Mouse (Mus musculus) lung, adult 18-20 months (tissue): ENCODE measurements at regions not wholly inside any gene's neighbourhood (a gene's known extent, or its start where the extent isn't known, plus 50 kb on each side); places are given as distances from the start of the nearest gene placed in this dataset.

ENCODE experiments used
- DNase-seq, 2 experiments: peaks; one replicate each; pipeline ENCODE4 v3.0.0; 2022; ENCODE audit warnings: mixed read lengths in 2 of 2

DNA sequence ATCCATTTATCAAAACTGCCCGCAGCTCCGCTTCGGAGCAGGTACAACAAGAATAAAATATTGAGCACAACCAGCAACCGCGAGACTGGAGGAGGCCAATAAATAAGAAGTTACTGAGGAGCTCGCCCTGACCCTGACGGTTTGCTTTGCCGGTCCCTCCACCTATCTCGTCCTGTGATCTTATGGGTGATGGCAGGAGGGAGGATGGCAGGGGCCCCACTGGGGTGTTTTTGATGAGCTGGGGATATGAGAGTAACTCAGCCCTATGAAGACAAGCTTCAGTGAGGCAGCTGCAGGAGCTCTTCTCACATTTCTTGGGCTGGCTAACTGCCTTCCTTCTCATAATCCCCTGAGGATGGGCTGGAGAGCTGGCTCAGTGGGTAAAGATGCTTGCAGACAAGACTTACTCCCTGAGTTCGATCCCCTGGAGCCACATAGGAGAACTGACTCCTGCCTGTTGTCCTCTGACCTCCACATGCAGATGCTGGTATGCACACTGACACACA lies 132.3 kb upstream of the Sdk2 start:
- DNase-seq: no peak

DNA sequence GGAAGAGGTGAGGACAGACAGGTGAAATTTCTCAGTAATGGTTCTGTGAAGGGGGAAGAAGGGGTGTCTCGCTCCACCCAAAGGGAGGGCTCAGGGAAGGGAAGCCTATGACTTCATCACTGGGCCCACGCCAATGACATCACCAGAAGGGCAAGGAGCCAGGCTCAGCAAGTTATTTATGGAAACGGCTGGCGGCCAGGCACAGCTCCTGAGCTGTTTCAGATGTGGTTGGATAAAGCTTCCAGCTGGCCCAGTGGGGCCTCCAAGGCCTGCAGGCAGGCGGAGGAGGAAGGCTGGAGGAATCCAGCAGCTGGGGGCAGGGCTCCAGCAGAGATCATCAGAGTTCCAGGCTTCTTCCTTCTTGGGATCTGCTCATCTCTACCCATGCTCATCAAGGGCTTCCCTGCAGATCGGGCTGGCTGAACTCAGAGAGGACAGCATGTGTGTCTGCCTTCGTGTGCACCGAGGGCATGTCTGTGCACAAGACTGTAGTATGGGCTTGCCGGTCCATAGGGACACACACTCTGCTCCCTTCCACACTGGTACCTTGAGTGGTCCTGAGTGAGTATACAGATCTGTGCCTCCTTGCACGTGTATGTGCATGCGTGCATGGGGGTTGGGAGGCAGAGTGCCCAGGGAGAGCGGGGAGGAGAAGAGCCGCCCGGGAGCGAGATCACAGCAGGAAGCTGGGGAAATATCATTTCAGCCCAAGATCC lies 131.6 kb upstream of the Sdk2 start:
- peak; percentile 86 to 87 for DNase-seq

GRCm38 (mm10) chr11:114195291-114195690 lies 128.4 kb upstream of the Sdk2 start:
- no peak for DNase-seq

- no peak for DNase-seq
Observed at GRCm38 (mm10) chr11:114194055-114194706, 127.3 kb upstream of the Sdk2 start.

GRCm38 (mm10) chr11:114193018-114193417 lies 126.2 kb upstream of the Sdk2 start:
- DNase-seq: no peak

- no peak for DNase-seq
Observed at GRCm38 (mm10) chr11:114191661-114192060, 124.8 kb upstream of the Sdk2 start.

- peak in 1 of 2 experiments; percentile 30 for DNase-seq
Observed at GRCm38 (mm10) chr11:114184970-114185882, 118.4 kb upstream of the Sdk2 start.

- DNase-seq: no peak
Observed at GRCm38 (mm10) chr11:114184431-114184830, 117.6 kb upstream of the Sdk2 start.

DNA sequence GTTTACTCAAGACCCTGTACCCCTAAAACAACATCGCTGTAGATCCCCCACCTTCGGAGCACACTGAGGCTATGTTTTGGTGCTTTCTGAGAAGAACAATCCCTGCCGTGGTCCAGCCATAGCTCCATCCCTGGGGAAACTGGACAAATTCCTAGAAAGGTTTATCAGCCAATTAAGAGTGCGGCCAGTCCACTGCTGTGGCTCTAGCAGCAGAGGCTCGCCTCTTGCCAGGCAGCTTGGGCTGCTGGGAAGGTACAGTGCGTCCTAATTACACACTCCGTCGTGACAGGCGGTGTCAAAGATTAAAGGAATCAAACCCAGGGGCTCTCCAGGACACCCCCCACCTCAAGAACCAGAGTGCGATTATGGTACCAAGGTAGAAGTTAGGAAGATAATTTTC lies 116.4 kb upstream of the Sdk2 start:
- no peak for DNase-seq

DNA sequence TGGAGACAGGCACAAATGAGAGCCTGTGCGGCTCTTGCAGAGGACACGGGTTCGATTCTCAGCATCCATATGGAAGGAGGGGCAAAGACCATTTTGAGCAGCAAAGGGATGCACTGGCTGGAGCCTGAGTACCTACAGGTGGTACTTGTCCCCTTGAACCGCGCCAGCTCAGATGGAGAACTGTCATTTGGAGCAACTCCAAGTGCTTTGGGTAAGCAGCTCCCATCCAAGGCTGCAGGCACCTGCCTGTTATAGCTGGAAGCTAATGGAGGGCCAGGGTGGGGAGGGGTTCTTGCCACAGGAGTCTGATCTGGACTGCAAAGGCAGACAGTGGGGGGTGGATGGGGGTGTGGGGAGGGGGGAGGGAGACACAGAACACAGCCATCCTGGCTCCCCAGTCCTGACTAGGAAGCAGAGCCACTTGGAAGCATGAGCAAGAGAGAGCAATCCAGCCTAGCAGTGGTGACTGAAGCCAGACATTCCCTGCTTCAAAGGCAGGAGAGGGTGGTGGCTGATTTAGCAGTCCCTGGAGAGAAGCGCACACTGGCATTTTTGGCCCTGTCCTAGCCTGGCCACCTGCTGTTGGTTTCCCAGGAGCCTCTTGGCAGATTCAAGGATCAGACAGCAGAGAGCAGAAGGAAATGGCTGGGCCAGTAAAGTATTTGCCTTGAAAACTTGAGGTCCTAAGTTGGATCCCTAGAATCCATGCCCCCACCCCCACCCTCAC lies 112.1 kb upstream of the Sdk2 start:
- DNase-seq: peak in 1 of 2 experiments; percentile 11

GRCm38 (mm10) chr11:114177789-114178188 lies 110.9 kb upstream of the Sdk2 start:
- DNase-seq: no peak

GRCm38 (mm10) chr11:114177281-114177680 lies 110.4 kb upstream of the Sdk2 start:
- DNase-seq: no peak

DNA sequence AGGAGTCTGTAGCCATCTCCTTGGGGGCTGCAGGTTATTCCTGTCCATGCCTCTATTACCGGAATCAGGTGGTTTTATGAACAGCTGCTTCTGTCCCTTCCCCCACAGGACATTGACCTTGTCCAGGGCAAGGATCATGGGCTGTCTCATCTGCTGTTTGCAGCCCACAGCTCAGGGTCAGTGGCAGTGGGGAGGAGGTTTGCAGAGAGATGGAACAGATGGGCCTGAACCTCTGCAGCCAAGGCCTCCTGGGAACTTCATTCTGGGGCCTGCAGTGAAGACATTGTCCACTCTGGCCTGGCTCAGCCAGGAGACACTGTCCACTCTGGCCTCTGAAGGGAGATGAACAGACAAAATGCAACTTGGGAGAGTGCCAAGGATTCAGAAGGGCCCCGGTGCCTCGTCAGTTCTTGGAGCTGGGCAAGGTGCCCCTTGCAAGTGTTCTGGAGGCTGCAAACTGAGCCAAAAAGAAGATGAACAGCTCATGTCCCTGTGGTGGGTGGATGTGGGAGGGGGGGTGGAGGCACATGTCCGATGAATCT lies 109.9 kb upstream of the Sdk2 start:
- no peak for DNase-seq

- DNase-seq: no peak
Observed at GRCm38 (mm10) chr11:114175437-114176131, 108.7 kb upstream of the Sdk2 start.

DNA sequence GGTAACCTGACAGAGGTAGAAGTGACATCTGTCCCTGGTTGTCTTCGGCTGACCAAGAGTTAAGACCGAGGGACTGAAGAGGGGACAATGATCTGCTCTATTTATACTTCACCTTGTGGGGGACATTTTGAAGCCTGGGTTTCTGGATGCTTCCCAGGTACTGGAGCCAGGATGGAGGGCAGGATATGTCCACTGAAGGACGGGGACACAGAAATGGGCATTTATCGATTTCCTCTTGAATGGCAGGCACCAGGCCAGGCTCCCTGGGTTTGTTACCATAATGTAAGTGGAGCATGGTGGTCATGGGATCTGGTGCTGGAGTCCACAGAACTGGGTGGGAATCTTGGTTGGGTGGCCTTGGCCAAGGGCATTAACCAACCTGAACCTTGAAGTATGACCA lies 108.0 kb upstream of the Sdk2 start:
- DNase-seq: no peak

DNA sequence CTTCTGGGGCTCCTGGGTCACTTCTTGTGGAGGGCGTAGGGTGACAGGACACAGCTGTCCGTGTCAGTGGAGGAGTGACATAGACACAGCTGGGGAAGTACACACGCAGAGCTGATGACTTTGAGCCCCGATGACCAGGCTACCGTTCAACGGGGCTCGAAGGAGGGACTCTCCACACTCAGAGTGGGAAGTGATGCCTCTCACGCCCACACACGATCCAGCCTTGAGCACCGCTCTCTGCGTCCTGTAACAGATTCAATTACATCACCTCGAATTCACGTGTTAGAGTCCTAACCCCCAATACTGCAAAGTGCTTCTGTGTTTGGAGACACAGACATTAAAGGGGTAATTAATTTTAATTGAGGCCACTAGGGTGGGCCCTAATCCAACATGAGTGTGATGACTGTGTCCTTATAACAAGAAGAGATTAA lies 101.4 kb upstream of the Sdk2 start:
- DNase-seq: peak in 1 of 2 experiments; percentile 16

GRCm38 (mm10) chr11:114165656-114166362 lies 99.0 kb upstream of the Sdk2 start:
- no peak for DNase-seq

DNA sequence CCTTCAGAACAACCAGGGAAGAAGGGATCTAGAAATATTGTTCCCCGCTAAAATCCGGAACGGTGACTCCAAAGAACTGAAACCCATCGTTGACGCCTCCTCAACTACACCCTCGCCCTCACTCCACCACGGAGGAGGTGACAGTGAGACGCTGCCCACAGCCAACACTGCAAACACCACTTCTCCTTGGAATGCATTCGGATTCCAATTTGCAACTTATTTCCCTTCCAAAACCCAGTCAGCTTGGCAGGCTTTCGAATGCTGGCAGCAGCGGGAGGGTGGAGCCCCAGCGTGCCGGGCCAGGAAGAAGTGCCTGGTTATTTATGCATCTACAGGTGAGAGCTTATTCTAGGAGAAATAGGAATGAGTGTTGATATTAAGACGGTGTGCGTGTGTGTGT lies 85.9 kb upstream of the Sdk2 start:
- DNase-seq: peak; percentile 28

DNA sequence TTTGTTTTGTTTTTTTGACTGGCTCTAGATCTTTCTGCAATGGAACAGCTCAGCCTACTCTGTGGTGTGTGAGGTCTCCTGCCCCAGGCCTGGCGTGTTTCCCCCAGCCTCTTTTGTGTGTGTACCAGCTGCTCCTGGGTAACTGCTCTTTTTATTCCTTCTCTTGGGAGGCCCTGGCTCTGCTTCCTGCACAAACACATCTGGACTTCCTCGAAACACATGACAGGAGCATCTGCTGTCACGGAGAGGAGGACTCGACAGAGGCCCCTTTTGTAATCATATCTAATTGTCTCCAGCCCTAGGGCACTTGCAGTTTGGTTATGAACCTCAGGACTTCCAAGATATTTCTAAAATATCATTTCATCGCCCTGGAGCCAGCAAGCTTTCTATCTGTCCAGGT lies 79.5 kb upstream of the Sdk2 start:
- no peak for DNase-seq

DNA sequence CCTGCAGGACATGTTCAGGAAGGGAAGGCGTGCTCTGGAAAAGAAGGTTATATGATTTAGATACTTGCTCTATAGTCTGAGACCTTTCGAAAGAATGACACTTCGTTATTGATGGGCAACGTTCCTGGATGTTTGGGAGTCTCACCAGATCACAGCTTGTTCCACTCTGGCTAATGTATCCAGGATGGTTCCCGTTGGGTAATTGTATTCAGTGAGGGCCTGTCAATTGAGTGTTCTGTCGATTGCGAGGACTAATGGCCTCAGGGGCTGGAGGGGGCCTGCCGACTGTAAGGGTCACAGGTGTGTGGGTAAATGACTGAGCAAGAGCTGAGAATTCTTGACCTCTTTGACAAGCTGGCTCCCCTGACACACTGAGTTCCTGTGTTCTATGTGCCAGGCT lies 62.4 kb upstream of the Sdk2 start:
- no peak for DNase-seq

GRCm38 (mm10) chr11:114128841-114129240 lies 62.0 kb upstream of the Sdk2 start:
- DNase-seq: no peak
